Mouse (Mus musculus): ENCODE measurements at regions not wholly inside any gene's neighbourhood (a gene's known extent, or its start where the extent isn't known, plus 50 kb on each side); places are given as distances from the start of the nearest gene placed in this dataset.
A peak's percentile ranks its signal among the peaks of the same experiment; 100 is the strongest.

GRCm38 (mm10) chr10:44638678-44639077 is 110.4 kb upstream of the Prdm1 start:
- no peak for ATAC-seq (ENCODE audit: low read depth)

GRCm38 (mm10) chr10:44636786-44637185 is 108.5 kb upstream of the Prdm1 start:
- H3K9me3 ChIP-seq (replicated peaks; ENCODE audit: control insufficient read depth, low read length), result no peaks in the 10 kb centered on the region
- H3K27ac ChIP-seq (ENCODE audit: low read length), result no peak overlapping the region
- no peak overlapping the region for H3K4me2 ChIP-seq (ENCODE audit: low read depth, low read length)
- WGBS (ENCODE audit: insufficient replicate concordance), result 12% methylated on average over 3 of the region's 3 CpGs
- H3K4me3 ChIP-seq (ENCODE audit: low read depth, low read length), result no peak overlapping the region
- peak; percentile 21; the same call in 1 of the 2 replicates for ATAC-seq (ENCODE audit: low read depth)
- no peaks in the 10 kb centered on the region for H3K27me3 ChIP-seq (ENCODE audit: control insufficient read depth, insufficient read depth, low read depth, low read length)
- no peaks in the 10 kb centered on the region; the same call in 1 of the 2 replicates for H3K4me1 ChIP-seq (ENCODE audit: control insufficient read depth, low read depth, low read length)
- no peak overlapping the region for H3K9ac ChIP-seq (ENCODE audit: low read depth, low read length)
- no peaks in the 10 kb centered on the region for H3K36me3 ChIP-seq (ENCODE audit: control insufficient read depth, insufficient read depth)

More at GRCm38 (mm10) chr10:44638678-44639077, 110.4 kb upstream of the Prdm1 start:
- Histone ChIP-seq H3K27me3 (ENCODE audit: control insufficient read depth, insufficient read depth, low read depth, low read length) (no peaks in the 10 kb centered on the region), H3K9me3 (replicated peaks; ENCODE audit: control insufficient read depth, low read length) (no peaks in the 10 kb centered on the region), H3K9ac (ENCODE audit: low read depth, low read length) (no peak overlapping the region), H3K4me3 (ENCODE audit: low read depth, low read length) (no peak overlapping the region), H3K4me1 (ENCODE audit: control insufficient read depth, low read depth, low read length) (no peaks in the 10 kb centered on the region; the same call in 1 of the 2 replicates), H3K36me3 (ENCODE audit: control insufficient read depth, insufficient read depth) (no peaks in the 10 kb centered on the region), H3K27ac (ENCODE audit: low read length) (no peak overlapping the region), H3K4me2 (ENCODE audit: low read depth, low read length) (no peak overlapping the region)
- 45% methylated on average over 2 of the region's 2 CpGs for WGBS (ENCODE audit: insufficient replicate concordance)

GRCm38 (mm10) chr10:44636061-44636460 is 107.8 kb upstream of the Prdm1 start:
- H3K9ac ChIP-seq (ENCODE audit: low read depth, low read length), result no peak overlapping the region
- no peak overlapping the region for H3K4me3 ChIP-seq (ENCODE audit: low read depth, low read length)
- no peaks in the 10 kb centered on the region for H3K36me3 ChIP-seq (ENCODE audit: control insufficient read depth, insufficient read depth)
- H3K9me3 ChIP-seq (replicated peaks; ENCODE audit: control insufficient read depth, low read length), result no peaks in the 10 kb centered on the region
- no peaks in the 10 kb centered on the region for H3K27me3 ChIP-seq (ENCODE audit: control insufficient read depth, insufficient read depth, low read depth, low read length)
- H3K4me1 ChIP-seq (ENCODE audit: control insufficient read depth, low read depth, low read length), result no peaks in the 10 kb centered on the region; the same call in 1 of the 2 replicates
- no peak overlapping the region for H3K27ac ChIP-seq (ENCODE audit: low read length)
- no peak overlapping the region for H3K4me2 ChIP-seq (ENCODE audit: low read depth, low read length)
- no peak for ATAC-seq (ENCODE audit: low read depth)

- ATAC-seq (ENCODE audit: low read depth), result no peak
- Histone ChIP-seq H3K9me3 (replicated peaks; ENCODE audit: control insufficient read depth, low read length) (no peaks in the 10 kb centered on the region), H3K27ac (ENCODE audit: low read length) (no peak overlapping the region), H3K9ac (ENCODE audit: low read depth, low read length) (no peak overlapping the region), H3K36me3 (ENCODE audit: control insufficient read depth, insufficient read depth) (no peaks in the 10 kb centered on the region), H3K27me3 (ENCODE audit: control insufficient read depth, insufficient read depth, low read depth, low read length) (no peaks in the 10 kb centered on the region), H3K4me2 (ENCODE audit: low read depth, low read length) (0 out of 2 replicates have a peak overlapping the region, but pooled peaks have one; percentile 5), H3K4me3 (ENCODE audit: low read depth, low read length) (no peak overlapping the region), H3K4me1 (ENCODE audit: control insufficient read depth, low read depth, low read length) (no peaks in the 10 kb centered on the region)
- 33% methylated on average over 8 of the region's 8 CpGs for WGBS (ENCODE audit: insufficient replicate concordance)
Observed at GRCm38 (mm10) chr10:44631584-44631983, 103.3 kb upstream of the Prdm1 start.

- WGBS (ENCODE audit: insufficient replicate concordance), result 21% methylated on average over 13 of the region's 13 CpGs
- H3K27me3 ChIP-seq (ENCODE audit: control insufficient read depth, insufficient read depth, low read depth, low read length), result no peaks in the 10 kb centered on the region
- H3K4me2 ChIP-seq (ENCODE audit: low read depth, low read length), result 0 out of 2 replicates have a peak overlapping the region, but pooled peaks have one; percentile 11
- no peak overlapping the region for H3K4me3 ChIP-seq (ENCODE audit: low read depth, low read length)
- no peaks in the 10 kb centered on the region for H3K9me3 ChIP-seq (replicated peaks; ENCODE audit: control insufficient read depth, low read length)
- H3K4me1 ChIP-seq (ENCODE audit: control insufficient read depth, low read depth, low read length), result no peaks in the 10 kb centered on the region
- H3K27ac ChIP-seq (ENCODE audit: low read length), result peak overlapping the region; percentile 70
- ATAC-seq (ENCODE audit: low read depth), result no peak
- no peaks in the 10 kb centered on the region for H3K36me3 ChIP-seq (ENCODE audit: control insufficient read depth, insufficient read depth)
- H3K9ac ChIP-seq (ENCODE audit: low read depth, low read length), result no peak overlapping the region
Observed at GRCm38 (mm10) chr10:44630485-44630884, 102.2 kb upstream of the Prdm1 start.

GRCm38 (mm10) chr10:44628387-44628786 is 100.1 kb upstream of the Prdm1 start:
- WGBS (ENCODE audit: insufficient replicate concordance), result 53% methylated on average over 3 of the region's 3 CpGs
- no peaks in the 10 kb centered on the region for H3K27me3 ChIP-seq (ENCODE audit: control insufficient read depth, insufficient read depth, low read depth, low read length)
- ATAC-seq (ENCODE audit: low read depth), result no peak
- H3K4me3 ChIP-seq (ENCODE audit: low read depth, low read length), result no peak overlapping the region
- H3K4me2 ChIP-seq (ENCODE audit: low read depth, low read length), result no peak overlapping the region
- H3K4me1 ChIP-seq (ENCODE audit: control insufficient read depth, low read depth, low read length), result no peaks in the 10 kb centered on the region
- H3K27ac ChIP-seq (ENCODE audit: low read length), result no peak overlapping the region
- H3K36me3 ChIP-seq (ENCODE audit: control insufficient read depth, insufficient read depth), result no peaks in the 10 kb centered on the region
- no peak overlapping the region for H3K9ac ChIP-seq (ENCODE audit: low read depth, low read length)
- no peaks in the 10 kb centered on the region for H3K9me3 ChIP-seq (replicated peaks; ENCODE audit: control insufficient read depth, low read length)

- WGBS (ENCODE audit: insufficient replicate concordance), result 68% methylated on average over 3 of the region's 3 CpGs
- Histone ChIP-seq H3K9ac (ENCODE audit: low read depth, low read length) (no peak overlapping the region), H3K4me1 (ENCODE audit: control insufficient read depth, low read depth, low read length) (no peaks in the 10 kb centered on the region), H3K9me3 (replicated peaks; ENCODE audit: control insufficient read depth, low read length) (no peaks in the 10 kb centered on the region), H3K27ac (ENCODE audit: low read length) (no peak overlapping the region), H3K4me2 (ENCODE audit: low read depth, low read length) (no peak overlapping the region), H3K4me3 (ENCODE audit: low read depth, low read length) (no peak overlapping the region), H3K27me3 (ENCODE audit: control insufficient read depth, insufficient read depth, low read depth, low read length) (no peaks in the 10 kb centered on the region), H3K36me3 (ENCODE audit: control insufficient read depth, insufficient read depth) (no peaks in the 10 kb centered on the region)
- ATAC-seq (ENCODE audit: low read depth), result no peak
Observed at GRCm38 (mm10) chr10:44627431-44627830, 99.1 kb upstream of the Prdm1 start.

GRCm38 (mm10) chr10:44625521-44625920 is 97.2 kb upstream of the Prdm1 start:
- Histone ChIP-seq H3K27ac (ENCODE audit: low read length) (no peak overlapping the region), H3K36me3 (ENCODE audit: control insufficient read depth, insufficient read depth) (no peaks in the 10 kb centered on the region), H3K9ac (ENCODE audit: low read depth, low read length) (no peak overlapping the region), H3K9me3 (replicated peaks; ENCODE audit: control insufficient read depth, low read length) (no peaks in the 10 kb centered on the region), H3K4me1 (ENCODE audit: control insufficient read depth, low read depth, low read length) (no peaks in the 10 kb centered on the region), H3K4me3 (ENCODE audit: low read depth, low read length) (no peak overlapping the region), H3K27me3 (ENCODE audit: control insufficient read depth, insufficient read depth, low read depth, low read length) (no peaks in the 10 kb centered on the region), H3K4me2 (ENCODE audit: low read depth, low read length) (no peak overlapping the region)
- WGBS (ENCODE audit: insufficient replicate concordance), result 38% methylated on average over 4 of the region's 4 CpGs
- ATAC-seq (ENCODE audit: low read depth), result no peak

GRCm38 (mm10) chr10:44615586-44615985 is 87.3 kb upstream of the Prdm1 start:
- Histone ChIP-seq H3K4me2 (ENCODE audit: low read depth, low read length) (no peak overlapping the region), H3K4me1 (ENCODE audit: control insufficient read depth, low read depth, low read length) (no peaks in the 10 kb centered on the region), H3K27ac (ENCODE audit: low read length) (no peak overlapping the region), H3K27me3 (ENCODE audit: control insufficient read depth, insufficient read depth, low read depth, low read length) (no peaks in the 10 kb centered on the region), H3K9me3 (replicated peaks; ENCODE audit: control insufficient read depth, low read length) (no peaks in the 10 kb centered on the region), H3K36me3 (ENCODE audit: control insufficient read depth, insufficient read depth) (no peaks in the 10 kb centered on the region), H3K4me3 (ENCODE audit: low read depth, low read length) (no peak overlapping the region), H3K9ac (ENCODE audit: low read depth, low read length) (no peak overlapping the region)
- ATAC-seq (ENCODE audit: low read depth), result no peak
- WGBS (ENCODE audit: insufficient replicate concordance), result 59% methylated on average over 1 of the region's 1 CpGs
